Mouse (Mus musculus): ENCODE measurements at regions not wholly inside any gene's neighbourhood (a gene's known extent, or its start where the extent isn't known, plus 50 kb on each side); places are given as distances from the start of the nearest gene placed in this dataset.

GRCm38 (mm10) chr13:26026386-26026785, 743.6 kb downstream of the Hdgfl1 start:
- no peak overlapping the region for H3K9ac ChIP-seq
- ATAC-seq (replicated peaks; ENCODE audit: insufficient number of reproducible peaks, insufficient read depth, low FRiP score, low read depth) = no peak
- no peaks in the 10 kb centered on the region for H3K4me1 ChIP-seq (replicated peaks)
- H3K9me3 ChIP-seq (replicated peaks) = no peaks in the 10 kb centered on the region
- H3K27ac ChIP-seq = no peak overlapping the region
- WGBS = 67% methylated on average over 3 of the region's 3 CpGs
- no peak overlapping the region for H3K4me2 ChIP-seq
- H3K27me3 ChIP-seq = no peaks in the 10 kb centered on the region
- no peaks in the 10 kb centered on the region for H3K36me3 ChIP-seq
- no peak overlapping the region for H3K4me3 ChIP-seq

GRCm38 (mm10) chr13:26024696-26025095, 745.3 kb downstream of the Hdgfl1 start:
- Histone ChIP-seq H3K4me1 (replicated peaks) (no peaks in the 10 kb centered on the region), H3K9ac (no peak overlapping the region), H3K4me3 (no peak overlapping the region), H3K36me3 (no peaks in the 10 kb centered on the region), H3K4me2 (no peak overlapping the region), H3K27me3 (no peaks in the 10 kb centered on the region), H3K27ac (no peak overlapping the region), H3K9me3 (replicated peaks) (no peaks in the 10 kb centered on the region)
- ATAC-seq (replicated peaks; ENCODE audit: insufficient number of reproducible peaks, insufficient read depth, low FRiP score, low read depth) = no peak

DNA sequence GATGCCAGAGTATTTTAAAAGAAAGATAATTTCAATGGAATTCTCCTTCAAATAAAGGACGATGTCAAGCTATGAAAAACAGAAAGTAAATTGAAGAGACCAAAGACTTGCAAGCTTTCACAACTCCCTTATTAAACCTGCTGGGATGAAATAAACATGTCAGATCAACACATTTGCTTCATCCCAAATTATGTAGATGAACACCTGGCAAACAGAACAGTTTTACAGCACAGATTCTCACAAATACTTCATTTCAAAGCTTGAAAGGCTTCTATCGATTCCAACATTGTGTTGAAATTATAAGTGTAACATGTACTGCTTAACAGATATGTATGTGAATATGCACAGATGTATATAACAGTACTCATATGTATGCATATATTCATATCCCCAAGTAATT, 749.5 kb downstream of the Hdgfl1 start:
- Histone ChIP-seq H3K9me3 (replicated peaks) (no peaks in the 10 kb centered on the region), H3K36me3 (no peaks in the 10 kb centered on the region), H3K27ac (no peak overlapping the region), H3K9ac (no peak overlapping the region), H3K4me1 (replicated peaks) (no peaks in the 10 kb centered on the region), H3K27me3 (no peaks in the 10 kb centered on the region), H3K4me3 (no peak overlapping the region), H3K4me2 (no peak overlapping the region)
- 83% methylated on average over 2 of the region's 2 CpGs for WGBS
- ATAC-seq (replicated peaks; ENCODE audit: insufficient number of reproducible peaks, insufficient read depth, low FRiP score, low read depth) = no peak

GRCm38 (mm10) chr13:26009131-26009530, 738.8 kb upstream of the Nrsn1 start:
- no peak overlapping the region for H3K4me3 ChIP-seq
- ATAC-seq (replicated peaks; ENCODE audit: insufficient number of reproducible peaks, insufficient read depth, low FRiP score, low read depth) = no peak
- no peak overlapping the region for H3K4me2 ChIP-seq
- no peak overlapping the region for H3K9ac ChIP-seq
- no peaks in the 10 kb centered on the region for H3K9me3 ChIP-seq (replicated peaks)
- no peaks in the 10 kb centered on the region for H3K27me3 ChIP-seq
- no peaks in the 10 kb centered on the region for H3K36me3 ChIP-seq
- no peak overlapping the region for H3K27ac ChIP-seq
- 61% methylated on average over 1 of the region's 1 CpGs for WGBS
- 0 out of 2 replicates have a peak, but pooled peaks cover 2% of the 10 kb centered on the region for H3K4me1 ChIP-seq (replicated peaks)

- H3K27me3 ChIP-seq = no peaks in the 10 kb centered on the region
- ATAC-seq (replicated peaks; ENCODE audit: insufficient number of reproducible peaks, insufficient read depth, low FRiP score, low read depth) = no peak
- 0 out of 2 replicates have a peak, but pooled peaks cover 2% of the 10 kb centered on the region for H3K4me1 ChIP-seq (replicated peaks)
- no peaks in the 10 kb centered on the region for H3K36me3 ChIP-seq
- no peak overlapping the region for H3K4me2 ChIP-seq
- 88% methylated on average over 7 of the region's 7 CpGs for WGBS
- H3K9me3 ChIP-seq (replicated peaks) = no peaks in the 10 kb centered on the region
- no peak overlapping the region for H3K4me3 ChIP-seq
- no peak overlapping the region for H3K9ac ChIP-seq
- H3K27ac ChIP-seq = no peak overlapping the region
Observed at GRCm38 (mm10) chr13:26004768-26005560, 734.7 kb upstream of the Nrsn1 start.

- no peak overlapping the region for H3K4me3 ChIP-seq
- ATAC-seq (replicated peaks; ENCODE audit: insufficient number of reproducible peaks, insufficient read depth, low FRiP score, low read depth) = no peak
- no peaks in the 10 kb centered on the region for H3K4me1 ChIP-seq (replicated peaks)
- no peaks in the 10 kb centered on the region for H3K9me3 ChIP-seq (replicated peaks)
- H3K27ac ChIP-seq = no peak overlapping the region
- WGBS = 56% methylated on average over 1 of the region's 1 CpGs
- no peak overlapping the region for H3K9ac ChIP-seq
- H3K27me3 ChIP-seq = no peaks in the 10 kb centered on the region
- H3K36me3 ChIP-seq = no peaks in the 10 kb centered on the region
- H3K4me2 ChIP-seq = no peak overlapping the region
Observed at GRCm38 (mm10) chr13:25993526-25993925, 723.2 kb upstream of the Nrsn1 start.

DNA sequence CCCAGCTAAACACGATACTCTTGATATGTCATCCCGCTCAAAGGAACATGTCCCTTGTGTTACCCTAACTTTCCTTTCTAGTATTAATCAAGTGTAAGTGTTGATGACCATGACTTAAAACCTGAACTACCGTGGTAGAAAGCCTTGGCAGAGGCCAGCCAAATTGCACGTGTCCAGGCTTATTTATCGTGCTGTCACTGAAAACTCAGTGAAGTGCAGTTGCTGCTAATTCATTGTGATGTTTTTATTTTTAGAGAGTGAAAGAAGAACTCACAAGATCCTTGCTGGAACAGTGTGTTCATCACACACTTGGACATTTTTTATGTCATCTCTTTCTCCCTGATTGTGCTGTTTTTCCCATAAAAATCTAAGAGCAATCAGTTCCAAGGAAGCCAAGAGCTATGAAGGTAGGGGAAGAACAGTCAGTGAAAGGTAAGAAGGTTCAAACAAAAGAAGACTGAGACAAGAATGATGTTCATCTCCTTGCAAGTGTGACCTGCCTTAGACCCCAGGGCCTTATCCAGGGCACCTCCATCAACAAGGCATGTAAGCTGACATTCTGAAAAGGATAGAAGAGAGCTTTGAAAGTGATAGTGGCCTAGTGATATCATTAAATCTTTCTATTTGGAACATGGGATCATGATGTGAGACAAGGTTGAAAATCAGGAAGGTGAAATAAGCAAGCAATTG, 718.9 kb upstream of the Nrsn1 start:
- no peak overlapping the region for H3K27ac ChIP-seq
- WGBS = 73% methylated on average over 5 of the region's 5 CpGs
- no peaks in the 10 kb centered on the region for H3K4me1 ChIP-seq (replicated peaks)
- no peaks in the 10 kb centered on the region for H3K27me3 ChIP-seq
- no peak for ATAC-seq (replicated peaks; ENCODE audit: insufficient number of reproducible peaks, insufficient read depth, low FRiP score, low read depth)
- H3K36me3 ChIP-seq = no peaks in the 10 kb centered on the region
- no peak overlapping the region for H3K9ac ChIP-seq
- no peaks in the 10 kb centered on the region for H3K9me3 ChIP-seq (replicated peaks)
- H3K4me2 ChIP-seq = no peak overlapping the region
- no peak overlapping the region for H3K4me3 ChIP-seq

DNA sequence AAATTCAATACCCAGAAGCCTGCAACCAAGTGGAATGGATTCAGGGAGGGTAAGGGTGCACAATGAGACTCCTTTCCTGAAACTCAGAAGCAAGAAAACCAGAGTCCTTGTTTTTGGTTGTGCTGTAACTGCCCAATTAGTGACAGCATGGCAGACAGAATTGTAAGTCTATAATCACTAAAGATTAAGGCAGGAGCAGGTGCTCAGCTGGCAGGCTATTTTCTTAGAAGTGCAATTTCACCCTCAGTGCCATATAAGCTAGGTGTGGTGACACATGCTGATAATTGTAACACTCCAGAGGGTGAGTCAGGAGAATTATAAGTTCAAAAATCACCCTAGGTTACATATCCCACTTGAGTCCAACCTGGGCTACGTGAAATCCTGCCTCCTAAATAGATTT, 714.2 kb upstream of the Nrsn1 start:
- Histone ChIP-seq H3K4me1 (replicated peaks) (no peaks in the 10 kb centered on the region), H3K27me3 (no peaks in the 10 kb centered on the region), H3K4me3 (no peak overlapping the region), H3K27ac (no peak overlapping the region), H3K36me3 (no peaks in the 10 kb centered on the region), H3K4me2 (no peak overlapping the region), H3K9me3 (replicated peaks) (no peaks in the 10 kb centered on the region), H3K9ac (no peak overlapping the region)
- ATAC-seq (replicated peaks; ENCODE audit: insufficient number of reproducible peaks, insufficient read depth, low FRiP score, low read depth) = no peak
- 87% methylated on average over 1 of the region's 1 CpGs for WGBS

GRCm38 (mm10) chr13:25983659-25984058, 713.4 kb upstream of the Nrsn1 start:
- no peak for ATAC-seq (replicated peaks; ENCODE audit: insufficient number of reproducible peaks, insufficient read depth, low FRiP score, low read depth)
- no peak overlapping the region for H3K4me3 ChIP-seq
- H3K27me3 ChIP-seq = no peaks in the 10 kb centered on the region
- no peak overlapping the region for H3K27ac ChIP-seq
- H3K9ac ChIP-seq = no peak overlapping the region
- no peaks in the 10 kb centered on the region for H3K36me3 ChIP-seq
- H3K4me2 ChIP-seq = no peak overlapping the region
- no peaks in the 10 kb centered on the region for H3K4me1 ChIP-seq (replicated peaks)
- WGBS = 65% methylated on average over 1 of the region's 1 CpGs
- no peaks in the 10 kb centered on the region for H3K9me3 ChIP-seq (replicated peaks)

DNA sequence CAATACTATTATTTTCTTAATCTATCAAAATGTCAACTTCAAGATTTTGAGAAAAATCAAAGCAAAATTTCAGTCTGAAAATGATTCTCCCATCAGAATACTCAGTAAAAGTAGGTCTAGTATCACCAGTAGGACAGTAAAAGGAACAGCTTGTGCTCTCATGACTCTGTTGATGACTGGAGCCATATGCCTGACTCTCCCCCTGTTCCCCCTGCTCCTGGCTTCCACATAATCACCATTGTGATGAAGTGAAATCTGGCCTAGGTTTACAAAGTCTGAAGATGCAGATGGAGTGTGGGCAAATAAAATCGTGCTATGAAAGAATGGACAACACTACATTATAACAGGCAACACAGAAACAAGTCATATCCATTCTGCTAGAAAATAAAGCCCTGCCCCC, 708.3 kb upstream of the Nrsn1 start:
- Histone ChIP-seq H3K4me3 (no peak overlapping the region), H3K27me3 (no peaks in the 10 kb centered on the region), H3K9ac (no peak overlapping the region), H3K4me2 (no peak overlapping the region), H3K4me1 (replicated peaks) (no peaks in the 10 kb centered on the region), H3K27ac (no peak overlapping the region), H3K9me3 (replicated peaks) (no peaks in the 10 kb centered on the region), H3K36me3 (no peaks in the 10 kb centered on the region)
- 63% methylated on average over 1 of the region's 1 CpGs for WGBS
- no peak for ATAC-seq (replicated peaks; ENCODE audit: insufficient number of reproducible peaks, insufficient read depth, low FRiP score, low read depth)

- Histone ChIP-seq H3K4me3 (no peak overlapping the region), H3K27me3 (no peaks in the 10 kb centered on the region), H3K9me3 (replicated peaks) (no peaks in the 10 kb centered on the region), H3K27ac (no peak overlapping the region), H3K36me3 (no peaks in the 10 kb centered on the region), H3K4me2 (no peak overlapping the region), H3K4me1 (replicated peaks) (peaks cover 2% of the 10 kb centered on the region; the same call in 1 of the 2 replicates), H3K9ac (no peak overlapping the region)
- no peak for ATAC-seq (replicated peaks; ENCODE audit: insufficient number of reproducible peaks, insufficient read depth, low FRiP score, low read depth)
Observed at GRCm38 (mm10) chr13:25958592-25958991, 688.3 kb upstream of the Nrsn1 start.

DNA sequence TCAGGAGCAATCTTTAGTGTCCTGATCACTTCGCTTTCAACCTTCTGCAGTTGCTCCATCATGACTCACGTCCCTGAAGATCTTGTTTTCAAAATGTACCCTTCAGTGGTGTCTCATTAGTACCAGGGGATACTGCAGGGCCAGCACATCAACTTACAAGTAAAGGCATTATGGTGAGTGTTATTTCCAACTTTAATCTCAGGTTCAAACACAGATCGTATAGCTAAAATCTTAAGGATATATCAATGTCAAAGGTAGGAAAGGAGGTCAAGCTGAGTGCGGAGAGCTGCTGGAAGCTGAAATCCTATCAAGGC, 687.8 kb upstream of the Nrsn1 start:
- ATAC-seq (replicated peaks; ENCODE audit: insufficient number of reproducible peaks, insufficient read depth, low FRiP score, low read depth) = no peak

More for the DNA sequence above, 687.8 kb upstream of the Nrsn1 start:
- H3K4me1 ChIP-seq (replicated peaks) = peaks cover 2% of the 10 kb centered on the region; the same call in 1 of the 2 replicates
- no peaks in the 10 kb centered on the region for H3K9me3 ChIP-seq (replicated peaks)
- no peaks in the 10 kb centered on the region for H3K27me3 ChIP-seq
- no peak overlapping the region for H3K9ac ChIP-seq
- no peak overlapping the region for H3K4me3 ChIP-seq
- no peak overlapping the region for H3K4me2 ChIP-seq
- H3K36me3 ChIP-seq = no peaks in the 10 kb centered on the region
- WGBS = 52% methylated on average over 4 of the region's 4 CpGs
- no peak overlapping the region for H3K27ac ChIP-seq
